Mouse (Mus musculus) heart, embryonic 12.5 days (tissue): ENCODE results near the gene Klhdc3. TPM values are rescaled to one million over a fixed set of nuclear protein-coding genes. Genes with fewer than 3 reads are reported as not detected.
A peak's percentile ranks its signal among the peaks of the same experiment; 100 is the strongest.

Experiments
- ATAC-seq: fragments of 200-750 bp; cut with Nextera tagmentation; 2 replicates; pipeline ENCODE4 v1.8.0; 2017; ENCODE audit warnings: moderate TSS enrichment, moderate library complexity; ENCODE audit not compliant: insufficient number of reproducible peaks, low FRiP score
- H3K27ac ChIP-seq: fragments of 300-500 bp; sonication (generic); 2 replicates; pipeline ENCODE4 v1.5.1; 2016; ENCODE audit warnings: mild to moderate bottlenecking, moderate library complexity; ENCODE audit not compliant: poor library complexity, severe bottlenecking
- H3K27me3 ChIP-seq: fragments of 300-500 bp; sonication (generic); replicated peaks from 2 replicates; pipeline ENCODE4 v1.6.1; 2016; ENCODE audit warnings: mild to moderate bottlenecking, moderate library complexity
- H3K36me3 ChIP-seq: fragments of 300-500 bp; sonication (generic); 2 replicates; pipeline ENCODE4 v1.6.1; 2016; ENCODE audit warnings: mild to moderate bottlenecking, moderate library complexity
- H3K4me1 ChIP-seq: fragments of 300-500 bp; sonication (generic); replicated peaks from 2 replicates; pipeline ENCODE4 v1.6.1; 2016; ENCODE audit warnings: mild to moderate bottlenecking
- H3K4me2 ChIP-seq: fragments of 300-500 bp; sonication (generic); 2 replicates; pipeline ENCODE4 v1.6.1; 2016; ENCODE audit warnings: mild to moderate bottlenecking, moderate library complexity
- H3K4me3 ChIP-seq: fragments of 300-500 bp; sonication (generic); 2 replicates; pipeline ENCODE4 v1.5.1; 2016; ENCODE audit warnings: mild to moderate bottlenecking
- H3K9ac ChIP-seq: fragments of 300-500 bp; sonication (generic); 2 replicates; pipeline ENCODE4 v1.6.1; 2016; ENCODE audit warnings: mild to moderate bottlenecking, moderate library complexity
- H3K9me3 ChIP-seq: fragments of 300-500 bp; sonication (generic); replicated peaks from 2 replicates; pipeline ENCODE4 v1.6.1; 2016; ENCODE audit warnings: mild to moderate bottlenecking, moderate library complexity
- WGBS: fragments of 180-500 bp; shearing (Covaris S2); methylation state at CpG from one replicate; pipeline ENCODE4 v1.1.7; 2016; 5-methylcytosine and 5-hydroxymethylcytosine counted together
- polyA plus RNA-seq: library from polyadenylated mRNA; unstranded; fragments of >200 nt; fragmentation: Nextera tagmentation; extraction: Ambion mirVana; gene quantifications from 2 replicates; pipeline ENCODE4 v1.2.1, GENCODE M21; 2016

Klhdc3 gene
- 149 and 155 TPM in 2 replicates for polyA plus RNA-seq

DNA sequence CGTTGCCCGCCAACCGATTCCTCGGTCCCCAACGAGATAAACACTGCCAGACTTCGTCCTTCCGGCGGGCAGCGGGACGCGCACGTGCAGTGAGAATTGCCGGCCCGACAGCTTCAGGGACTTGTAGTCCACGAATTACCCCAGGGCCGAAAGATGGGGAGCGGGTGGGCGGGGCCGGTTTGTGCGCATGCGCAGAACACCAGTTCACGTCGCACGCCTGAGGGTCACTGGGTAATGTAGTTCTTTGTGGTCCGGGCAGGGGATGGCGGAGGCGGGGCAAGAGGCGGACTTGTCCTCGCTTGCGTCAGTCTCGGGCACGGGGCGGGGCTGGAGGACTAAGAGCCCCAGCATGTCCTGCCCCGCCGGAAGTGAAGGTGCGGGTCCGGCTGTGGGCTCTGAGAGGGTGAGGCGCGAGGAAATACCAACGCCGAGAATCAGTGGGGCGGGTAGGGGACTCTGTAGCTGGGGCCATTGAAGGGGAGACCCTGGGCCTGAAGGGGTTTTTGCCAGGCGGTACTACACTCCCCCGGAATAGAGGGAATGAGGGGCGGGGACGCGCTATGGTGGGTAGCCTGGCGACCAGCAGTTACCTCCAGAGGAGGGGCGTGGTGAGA is at the start of gene Klhdc3:
TSS of gene Klhdc3 (minus strand) at position 155 of the 614 bp plus-strand sequence.
- Histone ChIP-seq H3K27me3 (no peaks in the 10 kb centered on the region), H3K9ac (peak within 1 kb of the TSS; percentile 84), H3K4me1 (peaks cover 38% of the 10 kb centered on the region), H3K36me3 (peaks cover 60% of the 10 kb centered on the region), H3K4me2 (peak within 1 kb of the TSS; percentile 92), H3K27ac (peak within 1 kb of the TSS; percentile 94), H3K4me3 (peak within 1 kb of the TSS; percentile 81), H3K9me3 (no peaks in the 10 kb centered on the region)
- under 1% methylated on average over 49 of the region's 49 CpGs for WGBS
- peak; percentile 98 for ATAC-seq

DNA sequence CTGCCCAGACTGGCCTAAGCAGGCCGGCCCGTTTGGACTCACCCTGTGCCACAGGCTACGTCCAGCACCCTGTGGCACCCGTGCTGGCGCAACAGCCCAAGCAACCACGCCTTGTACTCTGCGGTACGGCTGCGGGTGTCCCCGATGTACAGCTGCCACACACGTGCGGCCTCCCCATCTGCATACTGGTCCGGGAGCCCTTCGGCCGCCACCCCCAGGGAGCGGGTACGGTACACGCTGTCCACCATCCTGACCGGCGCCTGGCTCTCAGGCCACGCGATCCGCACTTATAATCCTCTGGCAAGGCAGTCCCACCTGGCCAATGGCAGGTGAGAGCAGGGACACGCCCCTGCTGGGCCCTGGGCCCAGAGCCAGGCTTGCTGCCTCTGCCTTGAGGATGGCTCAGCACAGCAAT is 48.2 kb upstream of the Klhdc3 start, which contains the start of gene Gnmt:
TSS of gene Gnmt (minus strand) at position 265 of the 415 bp plus-strand sequence.
- peaks cover 13% of the 10 kb centered on the region; the same call in 1 of the 2 replicates for H3K36me3 ChIP-seq
- H3K4me3 ChIP-seq = peak within 1 kb of the TSS; percentile 9; the same call in 1 of the 2 replicates
- no peaks in the 10 kb centered on the region for H3K9me3 ChIP-seq
- H3K9ac ChIP-seq = peak within 1 kb of the TSS; percentile 38; the same call in 1 of the 2 replicates
- H3K4me1 ChIP-seq = peaks cover 27% of the 10 kb centered on the region
- H3K27me3 ChIP-seq = peaks cover 27% of the 10 kb centered on the region
- H3K4me2 ChIP-seq = peak within 1 kb of the TSS; percentile 39
- no peak within 1 kb of the TSS for H3K27ac ChIP-seq
- no peak for ATAC-seq
- 14% methylated on average over 24 of the region's 24 CpGs for WGBS

DNA sequence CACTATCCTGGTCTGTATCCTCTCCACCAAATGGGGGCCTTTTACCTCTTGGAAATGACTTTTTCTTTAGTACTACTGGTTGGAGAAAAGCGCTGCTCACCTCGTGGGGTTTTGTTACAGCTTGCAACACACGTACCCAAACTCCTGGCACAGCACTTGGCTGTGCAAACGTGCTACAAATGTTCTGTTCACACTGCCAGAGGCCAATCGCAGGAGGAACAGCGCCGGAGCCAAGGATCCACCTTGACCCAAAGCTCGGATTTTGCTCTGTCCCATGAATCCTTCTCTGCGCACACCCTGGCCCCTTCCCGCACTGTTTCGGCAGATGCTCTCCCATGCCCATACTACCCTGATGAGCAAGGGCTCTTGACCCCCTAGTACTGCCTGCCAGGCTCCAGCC is 47.8 kb upstream of the Klhdc3 start:
- H3K4me2 ChIP-seq = peak overlapping the region; percentile 39
- peak overlapping the region; percentile 9; the same call in 1 of the 2 replicates for H3K4me3 ChIP-seq
- ATAC-seq = no peak
- peak overlapping the region; percentile 38; the same call in 1 of the 2 replicates for H3K9ac ChIP-seq
- H3K36me3 ChIP-seq = peaks cover 17% of the 10 kb centered on the region
- peaks cover 27% of the 10 kb centered on the region for H3K4me1 ChIP-seq
- H3K27me3 ChIP-seq = peaks cover 27% of the 10 kb centered on the region
- no peaks in the 10 kb centered on the region for H3K9me3 ChIP-seq
- 40% methylated on average over 11 of the region's 11 CpGs for WGBS
- no peak overlapping the region for H3K27ac ChIP-seq

DNA sequence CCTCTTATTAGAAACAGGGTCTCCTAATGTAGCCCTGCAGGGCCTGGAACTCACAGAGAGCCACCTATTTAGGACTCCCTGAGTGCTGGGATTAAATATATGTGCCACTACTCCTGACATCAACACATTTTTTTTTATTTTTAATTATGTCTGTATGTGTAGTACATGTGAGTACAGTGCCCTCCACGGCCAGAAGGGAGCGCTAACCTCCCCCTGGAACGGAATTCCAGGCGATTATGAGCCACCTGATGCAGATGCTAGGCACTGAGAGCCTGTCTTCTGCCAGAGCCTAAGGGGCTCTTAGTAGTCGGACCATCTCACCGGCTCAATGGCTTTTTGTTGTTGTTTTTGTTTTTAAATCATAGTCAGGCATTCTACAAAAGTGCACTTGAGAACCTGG is 47.3 kb upstream of the Klhdc3 start:
- WGBS = 35% methylated on average over 6 of the region's 6 CpGs
- H3K27ac ChIP-seq = no peak overlapping the region

DNA sequence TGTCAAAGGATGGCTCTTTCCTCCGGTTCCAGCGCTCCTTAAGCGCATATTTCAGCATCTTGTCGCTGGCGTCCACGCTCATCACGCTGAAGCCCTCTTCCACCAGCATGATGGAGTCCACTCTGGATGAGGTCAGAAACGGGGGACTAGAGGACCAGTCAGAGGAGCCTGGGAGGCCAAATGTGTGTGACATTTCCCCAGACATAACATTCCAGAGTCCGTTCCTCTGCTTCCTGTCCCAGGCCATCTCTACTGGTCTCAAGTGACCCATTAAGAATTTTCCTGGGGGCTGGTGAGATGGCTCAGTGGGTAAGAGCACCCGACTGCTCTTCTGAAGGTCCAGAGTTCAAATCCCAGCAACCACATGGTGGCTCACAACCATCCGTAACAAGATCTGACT is 46.6 kb upstream of the Klhdc3 start:
- Histone ChIP-seq H3K4me2 (no peak overlapping the region), H3K4me3 (no peak overlapping the region), H3K27ac (no peak overlapping the region), H3K4me1 (peaks cover 27% of the 10 kb centered on the region), H3K36me3 (peaks cover 27% of the 10 kb centered on the region), H3K9me3 (no peaks in the 10 kb centered on the region), H3K9ac (no peak overlapping the region), H3K27me3 (peaks cover 27% of the 10 kb centered on the region)
- ATAC-seq = no peak
- WGBS = 87% methylated on average over 11 of the region's 11 CpGs

More for the DNA sequence above, 47.3 kb upstream of the Klhdc3 start:
- Histone ChIP-seq H3K36me3 (peaks cover 22% of the 10 kb centered on the region), H3K9ac (no peak overlapping the region), H3K4me1 (peaks cover 27% of the 10 kb centered on the region), H3K4me3 (no peak overlapping the region), H3K4me2 (no peak overlapping the region), H3K9me3 (no peaks in the 10 kb centered on the region), H3K27me3 (peaks cover 27% of the 10 kb centered on the region)
- ATAC-seq = no peak

DNA sequence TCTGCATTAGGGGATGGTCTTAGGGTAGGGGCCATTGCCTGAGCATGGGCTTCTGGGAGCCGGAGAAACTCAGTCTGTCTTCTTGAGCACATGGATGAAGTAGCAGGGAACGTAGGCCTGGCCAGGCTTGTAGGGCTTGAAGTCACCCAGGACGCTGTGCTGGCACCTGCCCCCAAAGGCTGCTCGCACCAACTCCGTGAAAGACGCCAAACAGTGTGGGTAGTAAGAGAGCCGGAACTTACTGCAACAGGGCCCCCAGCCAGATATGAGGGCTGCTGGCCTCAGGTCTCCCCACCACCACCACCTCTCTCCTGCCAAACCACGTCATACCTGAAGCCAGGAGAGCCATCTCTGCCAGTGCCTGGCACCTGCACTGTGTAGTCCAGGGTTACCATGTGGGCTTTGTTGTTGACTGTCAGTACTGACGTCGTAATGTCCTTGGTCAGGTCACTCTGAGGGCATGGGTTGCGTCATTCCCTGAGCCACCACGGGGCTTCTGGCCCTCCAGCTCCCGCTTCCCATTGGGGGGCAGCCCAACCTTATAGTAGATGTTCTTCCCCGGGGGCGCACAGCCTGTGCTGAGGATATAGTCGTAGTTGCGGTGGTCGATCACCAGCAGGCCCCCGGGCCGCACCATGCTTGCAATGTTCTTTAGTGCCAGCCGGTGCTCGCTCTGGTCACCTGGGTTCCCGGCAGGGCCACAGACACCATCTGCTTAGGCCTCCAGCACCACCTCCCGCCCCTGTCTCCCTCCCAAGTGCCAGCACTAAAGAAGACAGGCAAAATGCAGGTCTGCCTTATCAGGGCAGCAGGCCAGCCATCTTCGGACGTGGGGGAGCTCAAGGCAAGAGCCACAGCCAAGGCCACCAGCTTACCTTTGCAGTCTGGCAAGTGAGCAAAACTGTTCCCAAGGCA is 45.3 kb upstream of the Klhdc3 start:
- ATAC-seq = no peak
- Histone ChIP-seq H3K4me2 (no peak overlapping the region), H3K36me3 (peaks cover 39% of the 10 kb centered on the region), H3K4me3 (no peak overlapping the region), H3K9ac (no peak overlapping the region), H3K4me1 (peaks cover 27% of the 10 kb centered on the region), H3K27me3 (peaks cover 27% of the 10 kb centered on the region), H3K9me3 (no peaks in the 10 kb centered on the region), H3K27ac (no peak overlapping the region)
- 84% methylated on average over 26 of the region's 26 CpGs for WGBS

DNA sequence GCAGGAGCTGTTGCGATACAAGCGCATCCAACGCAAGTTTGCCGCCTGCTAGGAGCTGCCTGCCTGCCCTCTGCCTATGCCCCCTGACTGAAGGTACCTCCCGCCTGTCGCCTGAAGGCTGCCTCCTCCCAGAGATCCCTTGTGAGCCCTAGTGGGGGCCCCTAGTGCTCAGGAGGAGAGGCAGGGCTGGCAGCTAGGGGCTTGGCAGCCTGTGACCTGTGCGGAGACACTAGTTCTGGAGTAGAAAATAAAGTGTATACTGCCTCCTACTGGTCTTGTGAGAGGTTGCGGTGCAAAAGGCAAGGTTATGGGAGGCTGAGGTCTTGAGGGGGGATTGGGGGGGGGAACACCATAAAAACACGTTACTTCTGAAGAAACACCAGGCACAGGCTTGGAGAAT is 44.6 kb upstream of the Klhdc3 start:
- Histone ChIP-seq H3K27me3 (peaks cover 26% of the 10 kb centered on the region), H3K4me1 (peaks cover 27% of the 10 kb centered on the region), H3K9me3 (no peaks in the 10 kb centered on the region), H3K4me2 (0 out of 2 replicates have a peak overlapping the region, but pooled peaks have one; percentile 14), H3K9ac (peak overlapping the region; percentile 42; the same call in 1 of the 2 replicates), H3K4me3 (no peak overlapping the region), H3K27ac (no peak overlapping the region), H3K36me3 (peaks cover 45% of the 10 kb centered on the region)
- no peak for ATAC-seq
- WGBS = 49% methylated on average over 9 of the region's 9 CpGs

DNA sequence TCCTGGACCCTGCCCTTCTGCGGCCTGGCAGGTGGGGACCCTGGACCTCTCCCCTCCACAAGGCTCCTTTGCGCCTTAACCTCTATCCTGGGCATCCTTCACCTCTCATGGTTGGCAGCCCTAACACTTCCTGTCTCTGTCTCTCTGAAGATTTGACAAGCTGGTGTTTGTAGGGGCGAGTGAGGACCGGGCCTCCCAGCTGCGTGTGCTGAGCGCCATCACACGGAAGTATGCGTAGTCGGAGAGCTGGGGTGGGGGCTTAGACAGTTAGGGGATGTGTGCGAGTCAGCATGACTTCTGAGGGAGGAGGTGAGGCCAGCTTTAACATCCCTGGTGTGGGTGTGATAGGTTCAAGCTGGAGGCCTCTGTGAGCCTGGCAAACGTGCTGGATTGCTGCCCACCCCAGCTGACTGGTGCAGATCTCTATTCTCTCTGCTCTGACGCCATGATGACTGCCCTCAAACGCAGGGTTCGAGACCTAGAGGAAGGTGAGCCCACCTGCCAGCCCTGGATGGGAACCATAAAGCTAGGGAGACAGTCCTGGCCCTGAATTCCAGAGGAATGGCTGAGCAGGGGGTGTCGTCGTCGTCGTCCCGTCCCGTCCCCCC is 43.9 kb upstream of the Klhdc3 start:
- no peak for ATAC-seq
- Histone ChIP-seq H3K27ac (no peak overlapping the region), H3K4me3 (no peak overlapping the region), H3K27me3 (peaks cover 19% of the 10 kb centered on the region), H3K36me3 (peaks cover 46% of the 10 kb centered on the region), H3K9ac (no peak overlapping the region), H3K4me2 (0 out of 2 replicates have a peak overlapping the region, but pooled peaks have one; percentile 14), H3K9me3 (no peaks in the 10 kb centered on the region), H3K4me1 (peaks cover 27% of the 10 kb centered on the region)
- WGBS = 81% methylated on average over 19 of the region's 20 CpGs

DNA sequence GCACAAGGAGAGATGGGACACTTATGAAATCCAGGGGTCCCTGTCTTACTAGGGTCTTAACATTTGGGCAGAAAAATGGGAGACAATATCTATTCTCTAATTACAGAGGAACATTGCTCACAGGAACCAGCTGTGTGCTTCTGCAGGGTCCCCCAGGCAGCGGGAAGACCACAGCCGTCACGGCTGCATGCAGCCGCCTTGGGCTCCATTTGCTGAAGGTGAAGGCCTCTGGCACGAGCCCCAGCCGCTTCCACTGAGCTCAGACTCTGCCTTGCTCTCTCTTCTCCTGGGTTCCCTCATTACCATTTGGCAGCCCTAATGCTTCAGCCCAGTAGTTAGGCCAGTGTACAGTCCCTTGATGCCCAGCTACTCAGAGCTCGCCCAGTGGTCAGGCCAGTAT is 40.4 kb upstream of the Klhdc3 start:
- no peaks in the 10 kb centered on the region for H3K27me3 ChIP-seq
- no peaks in the 10 kb centered on the region for H3K9me3 ChIP-seq
- no peak overlapping the region for H3K9ac ChIP-seq
- H3K4me3 ChIP-seq = no peak overlapping the region
- H3K36me3 ChIP-seq = peaks cover 62% of the 10 kb centered on the region
- H3K4me1 ChIP-seq = peaks cover 8% of the 10 kb centered on the region
- H3K4me2 ChIP-seq = no peak overlapping the region
- no peak overlapping the region for H3K27ac ChIP-seq
- 84% methylated on average over 7 of the region's 7 CpGs for WGBS
- no peak for ATAC-seq

DNA sequence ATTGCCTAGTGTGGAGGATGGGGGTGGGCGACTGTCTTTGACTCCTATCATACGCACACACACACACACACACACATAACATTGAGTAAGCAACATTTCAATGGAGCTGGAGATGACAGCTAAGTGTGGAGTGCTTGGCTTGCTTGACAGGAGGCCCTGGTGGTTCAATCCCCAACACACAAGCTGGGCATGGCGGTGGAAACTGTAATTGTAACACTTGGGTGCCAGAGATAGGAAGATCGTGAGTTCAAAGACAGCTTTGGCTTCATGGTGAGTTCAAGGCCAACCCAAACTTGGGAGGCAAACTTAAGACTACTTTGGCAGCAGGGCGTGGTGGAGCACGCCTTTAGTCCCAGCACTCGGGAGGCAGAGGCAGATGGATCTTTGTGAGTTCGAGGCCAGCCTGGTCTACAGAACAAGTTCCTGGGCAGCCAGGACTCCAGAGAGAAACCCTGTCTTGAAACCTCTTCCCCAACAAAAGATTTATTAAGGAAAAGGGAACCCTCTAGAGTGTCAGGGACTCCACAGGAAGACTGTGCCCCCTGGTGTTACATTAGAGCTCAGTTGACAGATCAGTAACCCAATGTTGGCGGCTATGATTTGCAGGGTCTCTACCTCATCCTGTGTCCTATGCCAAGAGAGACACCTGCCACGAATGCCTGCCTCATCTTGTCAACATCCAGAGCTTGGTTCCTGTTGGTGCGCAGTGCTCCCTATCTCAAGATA is 34.2 kb upstream of the Klhdc3 start:
- Histone ChIP-seq H3K4me2 (no peak overlapping the region), H3K4me3 (no peak overlapping the region), H3K36me3 (peaks cover 43% of the 10 kb centered on the region), H3K9me3 (no peaks in the 10 kb centered on the region), H3K4me1 (peaks cover 17% of the 10 kb centered on the region), H3K9ac (no peak overlapping the region), H3K27me3 (no peaks in the 10 kb centered on the region), H3K27ac (no peak overlapping the region)
- ATAC-seq = no peak
- WGBS = 92% methylated on average over 11 of the region's 11 CpGs
